Mouse (Mus musculus) CH12.LX (cell line): Measurements from ENCODE around the gene Syn3.

ENCODE experiments used
- CTCF ChIP-seq, 2 experiments: IDR thresholded peaks in 1 of 2; conservative IDR thresholded peaks in 1 of 2; 2 replicates each; pipeline ENCODE4 v1.5.1; 2011 to 2012; ENCODE audit warnings: low read depth in 2 of 2, low read length in 2 of 2, improper control_type of control experiment in 1 of 2, inconsistent platforms in 1 of 2, mild to moderate bottlenecking in 1 of 2, moderate library complexity in 1 of 2
- E2F4 ChIP-seq: IDR thresholded peaks from 2 replicates; pipeline ENCODE4 v1.6.1; 2011; ENCODE audit warnings: low read depth, low read length, improper control_type of control experiment; ENCODE audit not compliant: insufficient replicate concordance
- ELF1 ChIP-seq: IDR thresholded peaks from 2 replicates; pipeline ENCODE4 v1.6.1; 2014; ENCODE audit warnings: low read depth, mild to moderate bottlenecking, inconsistent platforms, low read length, improper control_type of control experiment
- EP300 ChIP-seq: IDR thresholded peaks from 2 replicates; pipeline ENCODE4 v1.6.1; 2011; ENCODE audit warnings: low read length, improper control_type of control experiment
- HCFC1 ChIP-seq: IDR thresholded peaks from 2 replicates; pipeline ENCODE4 v1.6.1; 2012; ENCODE audit warnings: low read depth, mild to moderate bottlenecking, inconsistent platforms, low read length, improper control_type of control experiment
- MYC ChIP-seq: IDR thresholded peaks from 2 replicates; pipeline ENCODE4 v1.6.1; 2011; ENCODE audit warnings: low read depth, mild to moderate bottlenecking, improper control_type of control experiment, low read length
- NRF1 ChIP-seq: IDR thresholded peaks from 2 replicates; pipeline ENCODE4 v1.6.1; 2014; ENCODE audit warnings: low read depth, mild to moderate bottlenecking, inconsistent platforms, low read length, improper control_type of control experiment, moderate library complexity
- POLR2A ChIP-seq: IDR thresholded peaks from 2 replicates; pipeline ENCODE4 v1.6.1; 2011; ENCODE audit warnings: low read depth, mild to moderate bottlenecking, improper control_type of control experiment, low read length
- POLR2AphosphoS2 ChIP-seq: IDR thresholded peaks from 2 replicates; pipeline ENCODE4 v1.6.1; 2011; ENCODE audit warnings: low read depth, low read length, improper control_type of control experiment
- RCOR1 ChIP-seq: conservative IDR thresholded peaks from 2 replicates; pipeline ENCODE4 v1.6.1; 2012; ENCODE audit warnings: low read depth, mild to moderate bottlenecking, inconsistent platforms, low read length, improper control_type of control experiment
- SIN3A ChIP-seq: IDR thresholded peaks from 2 replicates; pipeline ENCODE4 v1.6.1; 2012; ENCODE audit warnings: low read length, improper control_type of control experiment, inconsistent platforms
- UBTF ChIP-seq: IDR thresholded peaks from 2 replicates; pipeline ENCODE4 v1.6.1; 2012; ENCODE audit warnings: low read depth, mild to moderate bottlenecking, inconsistent platforms, low read length, improper control_type of control experiment, moderate library complexity
- ZMIZ1 ChIP-seq: IDR thresholded peaks from 2 replicates; pipeline ENCODE4 v1.6.1; 2012; ENCODE audit warnings: low read depth, mild to moderate bottlenecking, inconsistent platforms, low read length, improper control_type of control experiment

GRCm38 (mm10) chr10:86248131-86248740, 250.5 kb downstream of the Syn3 start:
- TF ChIP-seq E2F4 (no peak), CTCF (conservative IDR thresholded peaks at IDR 0.05 in 1 of 2, IDR thresholded peaks at IDR 0.05 in 1 of 2; ENCODE audit: low read depth in 2 of 2, low read length in 2 of 2) (no peak), ZMIZ1 (no peak), SIN3A (no peak), UBTF (no peak), POLR2A (no peak), MYC (no peak), EP300 (no peak), RCOR1 (no peak), ELF1 (no peak), POLR2AphosphoS2 (no peak), NRF1 (no peak), HCFC1 (no peak)
